Mouse (Mus musculus): ENCODE data around the gene Arpc1a. TPM values are rescaled to one million over a fixed set of nuclear protein-coding genes. Genes with fewer than 3 reads are reported as not detected.
"Not testable (repeated sequence)": the region's sequence is repeated elsewhere in the genome, so short reads cannot be mapped to it uniquely, and the experiment has no call there.

The Arpc1a gene
- polyA plus RNA-seq, 1 experiment from 2014 or later = 147 TPM

- H3K9me3 ChIP-seq (replicated peaks) = no peaks in the 10 kb centered on the region
- H3K4me3 ChIP-seq (replicated peaks) = no peak overlapping the region
- ATAC-seq (ENCODE audit: insufficient number of reproducible peaks, low FRiP score, low TSS enrichment, low read depth) = no peak
- no peak overlapping the region for H3K4me2 ChIP-seq (replicated peaks)
- no peak overlapping the region for H3K27ac ChIP-seq (replicated peaks)
- H3K36me3 ChIP-seq = peaks cover 18% of the 10 kb centered on the region
- 89% methylated on average over 2 of the region's 2 CpGs for WGBS
- peaks cover 34% of the 10 kb centered on the region for H3K4me1 ChIP-seq
- H3K27me3 ChIP-seq = no peaks in the 10 kb centered on the region
- no peak overlapping the region for H3K9ac ChIP-seq
Observed at GRCm38 (mm10) chr5:145119385-145119784, 35.8 kb downstream of the Arpc1a start.

GRCm38 (mm10) chr5:145120921-145121320, 37.3 kb downstream of the Arpc1a start:
- Histone ChIP-seq H3K27ac (replicated peaks) (no peak overlapping the region), H3K4me1 (peaks cover 25% of the 10 kb centered on the region)
- WGBS = 37% methylated on average over 7 of the region's 7 CpGs

GRCm38 (mm10) chr5:145123396-145123795, 39.8 kb downstream of the Arpc1a start:
- peaks cover 57% of the 10 kb centered on the region for H3K36me3 ChIP-seq
- H3K4me3 ChIP-seq (replicated peaks) = no peak overlapping the region
- H3K4me2 ChIP-seq (replicated peaks) = no peak overlapping the region
- no peak overlapping the region for H3K27ac ChIP-seq (replicated peaks)
- no peak overlapping the region for H3K9ac ChIP-seq
- no peaks in the 10 kb centered on the region for H3K9me3 ChIP-seq (replicated peaks)
- no peaks in the 10 kb centered on the region for H3K27me3 ChIP-seq
- peaks cover 13% of the 10 kb centered on the region; the same call in 1 of the 2 replicates for H3K4me1 ChIP-seq
- no peak for ATAC-seq (ENCODE audit: insufficient number of reproducible peaks, low FRiP score, low TSS enrichment, low read depth)
- WGBS = 94% methylated on average over 19 of the region's 19 CpGs

More at GRCm38 (mm10) chr5:145120921-145121320, 37.3 kb downstream of the Arpc1a start:
- Histone ChIP-seq H3K4me3 (replicated peaks) (no peak overlapping the region), H3K9ac (no peak overlapping the region), H3K4me2 (replicated peaks) (no peak overlapping the region), H3K36me3 (peaks cover 32% of the 10 kb centered on the region), H3K27me3 (no peaks in the 10 kb centered on the region), H3K9me3 (replicated peaks) (no peaks in the 10 kb centered on the region)
- ATAC-seq (ENCODE audit: insufficient number of reproducible peaks, low FRiP score, low TSS enrichment, low read depth) = no peak

- peaks cover 86% of the 10 kb centered on the region for H3K36me3 ChIP-seq
- no peak overlapping the region for H3K27ac ChIP-seq (replicated peaks)
- no peaks in the 10 kb centered on the region for H3K4me1 ChIP-seq
- H3K9me3 ChIP-seq (replicated peaks) = no peaks in the 10 kb centered on the region
- H3K9ac ChIP-seq = no peak overlapping the region
- H3K27me3 ChIP-seq = no peaks in the 10 kb centered on the region
- no peak overlapping the region for H3K4me3 ChIP-seq (replicated peaks)
- WGBS = 91% methylated on average over 9 of the region's 9 CpGs
- ATAC-seq (ENCODE audit: insufficient number of reproducible peaks, low FRiP score, low TSS enrichment, low read depth) = no peak
- no peak overlapping the region for H3K4me2 ChIP-seq (replicated peaks)
Observed at GRCm38 (mm10) chr5:145126580-145126979, 43.0 kb downstream of the Arpc1a start.

GRCm38 (mm10) chr5:145129124-145129523, 45.5 kb downstream of the Arpc1a start:
- ATAC-seq (ENCODE audit: insufficient number of reproducible peaks, low FRiP score, low TSS enrichment, low read depth) = no peak
- H3K27me3 ChIP-seq = no peaks in the 10 kb centered on the region
- H3K4me1 ChIP-seq = no peaks in the 10 kb centered on the region
- H3K9ac ChIP-seq = no peak overlapping the region
- H3K4me3 ChIP-seq (replicated peaks) = no peak overlapping the region
- H3K4me2 ChIP-seq (replicated peaks) = no peak overlapping the region
- 95% methylated on average over 4 of the region's 4 CpGs for WGBS
- no peaks in the 10 kb centered on the region for H3K9me3 ChIP-seq (replicated peaks)
- peaks cover 96% of the 10 kb centered on the region for H3K36me3 ChIP-seq
- H3K27ac ChIP-seq (replicated peaks) = no peak overlapping the region

- WGBS = 92% methylated on average over 6 of the region's 6 CpGs
- ATAC-seq (ENCODE audit: insufficient number of reproducible peaks, low FRiP score, low TSS enrichment, low read depth); H3K27ac ChIP-seq (replicated peaks); H3K9me3 ChIP-seq (replicated peaks); H3K27me3 ChIP-seq; H3K9ac ChIP-seq; H3K4me2 ChIP-seq (replicated peaks); H3K4me3 ChIP-seq (replicated peaks); H3K4me1 ChIP-seq: not testable (repeated sequence)
- H3K36me3 ChIP-seq = peaks cover 96% of the 10 kb centered on the region
Observed at GRCm38 (mm10) chr5:145129773-145130172, 46.1 kb downstream of the Arpc1a start.

GRCm38 (mm10) chr5:145130191-145130590, 46.6 kb downstream of the Arpc1a start:
- H3K4me3 ChIP-seq (replicated peaks) = no peak overlapping the region
- H3K9ac ChIP-seq = no peak overlapping the region
- H3K4me2 ChIP-seq (replicated peaks) = no peak overlapping the region
- 86% methylated on average over 11 of the region's 11 CpGs for WGBS
- ATAC-seq (ENCODE audit: insufficient number of reproducible peaks, low FRiP score, low TSS enrichment, low read depth) = no peak
- peaks cover 97% of the 10 kb centered on the region for H3K36me3 ChIP-seq
- H3K4me1 ChIP-seq = no peaks in the 10 kb centered on the region
- no peak overlapping the region for H3K27ac ChIP-seq (replicated peaks)
- H3K9me3 ChIP-seq (replicated peaks) = no peaks in the 10 kb centered on the region
- H3K27me3 ChIP-seq = no peaks in the 10 kb centered on the region

GRCm38 (mm10) chr5:145130995-145131394, 47.4 kb downstream of the Arpc1a start:
- ATAC-seq (ENCODE audit: insufficient number of reproducible peaks, low FRiP score, low TSS enrichment, low read depth) = no peak
- no peak overlapping the region for H3K4me3 ChIP-seq (replicated peaks)
- H3K27me3 ChIP-seq = no peaks in the 10 kb centered on the region
- H3K9me3 ChIP-seq (replicated peaks) = no peaks in the 10 kb centered on the region
- peaks cover 95% of the 10 kb centered on the region for H3K36me3 ChIP-seq
- no peak overlapping the region for H3K4me2 ChIP-seq (replicated peaks)
- 83% methylated on average over 3 of the region's 3 CpGs for WGBS
- H3K27ac ChIP-seq (replicated peaks) = no peak overlapping the region
- no peaks in the 10 kb centered on the region for H3K4me1 ChIP-seq
- no peak overlapping the region for H3K9ac ChIP-seq

GRCm38 (mm10) chr5:145133275-145133674, 49.6 kb downstream of the Arpc1a start:
- not testable (repeated sequence) for H3K4me1 ChIP-seq; H3K9me3 ChIP-seq (replicated peaks); H3K9ac ChIP-seq; ATAC-seq (ENCODE audit: insufficient number of reproducible peaks, low FRiP score, low TSS enrichment, low read depth); H3K27me3 ChIP-seq; H3K4me3 ChIP-seq (replicated peaks); H3K27ac ChIP-seq (replicated peaks); H3K4me2 ChIP-seq (replicated peaks)
- peaks cover 86% of the 10 kb centered on the region for H3K36me3 ChIP-seq
- WGBS = 91% methylated on average over 6 of the region's 6 CpGs

GRCm38 (mm10) chr5:145138836-145139235, 55.2 kb downstream of the Arpc1a start:
- Histone ChIP-seq H3K4me2 (replicated peaks) (peak overlapping the region; percentile 75), H3K9me3 (replicated peaks) (no peaks in the 10 kb centered on the region), H3K4me1 (peaks cover 24% of the 10 kb centered on the region), H3K27me3 (no peaks in the 10 kb centered on the region), H3K27ac (replicated peaks) (peak overlapping the region; percentile 96), H3K36me3 (peaks cover 58% of the 10 kb centered on the region), H3K4me3 (replicated peaks) (peak overlapping the region; percentile 97), H3K9ac (peak overlapping the region; percentile 90)
- ATAC-seq (ENCODE audit: insufficient number of reproducible peaks, low FRiP score, low TSS enrichment, low read depth) = no peak
- 5% methylated on average over 6 of the region's 6 CpGs for WGBS

- ATAC-seq (ENCODE audit: insufficient number of reproducible peaks, low FRiP score, low TSS enrichment, low read depth) = peak; percentile 93
- Histone ChIP-seq H3K36me3 (peaks cover 57% of the 10 kb centered on the region), H3K4me2 (replicated peaks) (peak within 1 kb of the TSS; percentile 75), H3K27me3 (no peaks in the 10 kb centered on the region), H3K4me3 (replicated peaks) (peak within 1 kb of the TSS; percentile 97), H3K27ac (replicated peaks) (peak within 1 kb of the TSS; percentile 96), H3K4me1 (peaks cover 24% of the 10 kb centered on the region), H3K9ac (peak within 1 kb of the TSS; percentile 90), H3K9me3 (replicated peaks) (no peaks in the 10 kb centered on the region)
- under 1% methylated on average over 84 of the region's 84 CpGs for WGBS
Observed at GRCm38 (mm10) chr5:145139571-145140519, 56.2 kb downstream of the Arpc1a start, which contains the start of the genes Pdap1 and Bud31. Gene Pdap1, minus strand, starts transcription at chr5:145140238. Gene Bud31, plus strand, starts transcription at chr5:145140362.
